Mouse (Mus musculus) kidney, postnatal 0 days (tissue): ENCODE measurements around the gene Ilf3. TPM values are rescaled to one million over a fixed set of nuclear protein-coding genes. Genes with fewer than 3 reads are reported as not detected.
A peak's percentile ranks its signal among the peaks of the same experiment; 100 is the strongest.

Source experiments
- ATAC-seq: fragments of 200-750 bp; cut with Nextera tagmentation; replicated peaks from 2 replicates; pipeline ENCODE4 v1.8.0; 2017; ENCODE audit warnings: low read depth, moderate number of reproducible peaks, moderate TSS enrichment, moderate library complexity; ENCODE audit not compliant: low FRiP score
- DNase-seq: peaks from one replicate; pipeline ENCODE4 v3.0.0-alpha.2; 2016; ENCODE audit warnings: low spot score
- H3K27ac ChIP-seq: fragments of 300-500 bp; sonication (generic); 2 replicates; pipeline ENCODE4 v1.5.1; 2014; ENCODE audit warnings: mild to moderate bottlenecking
- H3K27me3 ChIP-seq: fragments of 300-500 bp; sonication (generic); 2 replicates; pipeline ENCODE4 v1.6.1; 2014; ENCODE audit warnings: low read length, mixed read lengths; ENCODE audit not compliant: insufficient read depth
- H3K36me3 ChIP-seq: fragments of 300-500 bp; sonication (generic); 2 replicates; pipeline ENCODE4 v1.6.1; 2014; ENCODE audit warnings: low read length, mixed read lengths; ENCODE audit not compliant: insufficient read depth
- H3K4me1 ChIP-seq: fragments of 300-500 bp; sonication (generic); replicated peaks from 2 replicates; pipeline ENCODE4 v1.6.1; 2014; ENCODE audit warnings: antibody characterized with exemption, low read length, mixed read lengths; ENCODE audit not compliant: insufficient read depth
- H3K4me2 ChIP-seq: fragments of 300-500 bp; sonication (generic); 2 replicates; pipeline ENCODE4 v1.6.1; 2014; ENCODE audit warnings: mild to moderate bottlenecking, low read length, moderate library complexity, mixed read lengths
- H3K4me3 ChIP-seq: fragments of 300-500 bp; sonication (generic); replicated peaks from 2 replicates; pipeline ENCODE4 v1.5.1; 2014; ENCODE audit warnings: low read depth, low read length
- H3K9ac ChIP-seq: fragments of 300-500 bp; sonication (generic); 2 replicates; pipeline ENCODE4 v1.6.1; 2014; ENCODE audit warnings: low read depth, low read length
- H3K9me3 ChIP-seq: fragments of 300-500 bp; sonication (generic); replicated peaks from 2 replicates; pipeline ENCODE4 v1.6.1; 2016; ENCODE audit warnings: low read length, inconsistent platforms, mixed read lengths
- CTCF ChIP-seq: IDR thresholded peaks from 2 replicates; pipeline ENCODE4 v1.5.1; 2016; ENCODE audit warnings: antibody characterized with exemption, low read depth, mild to moderate bottlenecking, moderate library complexity
- WGBS: fragments of 180-500 bp; shearing (Covaris S2); extraction: QIAGEN DNeasy Blood & Tissue Kit; methylation state at CpG from one replicate; pipeline ENCODE4 v1.1.7; 2014; 5-methylcytosine and 5-hydroxymethylcytosine counted together
- polyA plus RNA-seq: library from polyadenylated mRNA; unstranded; fragments of >200 nt; fragmentation: Nextera tagmentation; extraction: Ambion mirVana; gene quantifications from 2 replicates; pipeline ENCODE4 v1.2.1, GENCODE M21; 2015

The Ilf3 gene
- polyA plus RNA-seq, 1 experiment from 2014 or later = 113 TPM

DNA sequence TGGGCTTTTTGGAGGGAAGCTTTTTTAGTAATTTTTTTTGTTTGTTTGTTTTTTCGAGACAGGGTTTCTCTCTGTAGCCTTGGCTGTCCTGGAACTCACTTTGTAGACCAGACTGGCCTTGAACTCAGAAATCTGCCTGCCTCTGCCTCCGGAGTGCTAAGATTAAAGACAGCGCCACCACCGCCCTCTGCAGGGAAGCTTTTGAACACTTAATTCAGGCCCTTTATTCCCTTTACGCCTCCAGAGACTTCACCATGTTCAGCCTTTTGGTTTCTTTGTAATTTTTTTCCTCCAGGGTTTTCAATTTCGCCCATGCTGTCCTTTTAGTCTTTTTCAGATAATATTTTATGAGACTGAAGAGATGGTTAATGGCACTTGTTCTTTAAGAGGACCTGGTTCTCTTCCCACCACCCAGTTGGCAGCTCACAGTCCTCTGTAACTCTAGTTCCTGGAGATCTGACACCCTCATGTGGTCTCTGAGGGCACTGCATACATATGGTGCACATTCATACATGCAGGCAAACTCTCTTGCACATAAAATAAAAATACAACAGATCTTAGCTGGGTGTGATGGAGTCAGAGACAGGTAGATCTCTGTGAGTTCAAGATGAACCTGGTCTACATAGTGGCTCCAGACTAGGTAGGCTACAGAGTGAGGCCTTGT is 77.5 kb downstream of the Ilf3 start:
- ATAC-seq (no peak), DNase-seq (no peak)
- H3K27me3 ChIP-seq = no peaks in the 10 kb centered on the region
- 98% methylated on average over 6 of the region's 6 CpGs for WGBS
- no peak overlapping the region for H3K4me3 ChIP-seq
- H3K36me3 ChIP-seq = no peaks in the 10 kb centered on the region
- peak; percentile 26; the same call in 1 of the 2 replicates for TF ChIP-seq CTCF
- no peak overlapping the region for H3K27ac ChIP-seq
- no peak overlapping the region for H3K4me2 ChIP-seq
- H3K9me3 ChIP-seq = no peaks in the 10 kb centered on the region
- H3K9ac ChIP-seq = no peak overlapping the region
- H3K4me1 ChIP-seq = no peaks in the 10 kb centered on the region

DNA sequence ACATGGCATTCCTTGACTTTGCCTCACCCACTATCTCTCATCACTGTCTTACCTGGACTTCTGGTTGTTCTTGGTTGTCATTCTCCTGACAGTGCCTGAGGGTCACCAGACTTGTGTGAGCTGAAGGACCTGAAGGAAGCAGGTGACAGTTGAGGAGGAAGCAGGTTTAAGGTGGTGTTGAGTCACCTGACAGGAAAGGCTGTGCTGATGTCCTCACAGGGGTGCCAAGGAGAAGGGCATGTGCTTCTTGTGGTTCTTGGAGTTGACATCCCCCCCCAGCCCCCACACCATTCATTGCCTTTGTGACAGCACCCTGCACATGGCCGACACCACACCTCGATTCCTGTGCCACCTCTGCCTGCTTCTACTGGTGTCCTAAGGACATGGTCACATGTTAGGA is 80.1 kb downstream of the Ilf3 start:
- Histone ChIP-seq H3K9me3 (no peaks in the 10 kb centered on the region), H3K4me3 (no peak overlapping the region), H3K27me3 (no peaks in the 10 kb centered on the region), H3K36me3 (no peaks in the 10 kb centered on the region), H3K4me1 (peaks cover 5% of the 10 kb centered on the region), H3K27ac (no peak overlapping the region), H3K4me2 (no peak overlapping the region), H3K9ac (no peak overlapping the region)
- no peak for ATAC-seq
- DNase-seq = no peak
- 94% methylated on average over 2 of the region's 2 CpGs for WGBS
- TF ChIP-seq CTCF = no peak

DNA sequence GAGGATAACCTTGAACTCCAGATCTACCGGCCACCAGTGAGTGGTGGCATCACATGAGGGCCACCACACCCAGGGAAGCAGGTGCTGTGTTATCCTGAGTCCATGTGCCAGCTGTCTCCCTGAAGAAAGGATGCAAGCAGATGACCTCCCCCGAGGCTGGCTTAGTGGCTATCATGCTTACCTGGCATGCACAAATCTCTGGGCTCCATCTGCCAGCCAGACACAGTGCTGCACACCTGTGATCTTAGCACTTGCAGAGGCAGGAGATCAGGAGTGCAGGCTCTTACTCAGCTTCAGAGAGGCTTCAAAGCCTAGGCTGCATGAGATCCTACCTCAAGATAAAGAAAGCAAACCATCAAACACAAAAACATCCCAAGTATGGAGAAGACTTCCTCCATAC is 82.0 kb downstream of the Ilf3 start:
- no peak overlapping the region for H3K9ac ChIP-seq
- DNase-seq (no peak), ATAC-seq (no peak)
- H3K27me3 ChIP-seq = no peaks in the 10 kb centered on the region
- H3K4me1 ChIP-seq = peaks cover 5% of the 10 kb centered on the region
- no peaks in the 10 kb centered on the region for H3K9me3 ChIP-seq
- peak overlapping the region; percentile 27; the same call in 1 of the 2 replicates for H3K27ac ChIP-seq
- no peaks in the 10 kb centered on the region for H3K36me3 ChIP-seq
- TF ChIP-seq CTCF = no peak
- H3K4me2 ChIP-seq = no peak overlapping the region
- no peak overlapping the region for H3K4me3 ChIP-seq
- WGBS = 73% methylated on average over 2 of the region's 2 CpGs

DNA sequence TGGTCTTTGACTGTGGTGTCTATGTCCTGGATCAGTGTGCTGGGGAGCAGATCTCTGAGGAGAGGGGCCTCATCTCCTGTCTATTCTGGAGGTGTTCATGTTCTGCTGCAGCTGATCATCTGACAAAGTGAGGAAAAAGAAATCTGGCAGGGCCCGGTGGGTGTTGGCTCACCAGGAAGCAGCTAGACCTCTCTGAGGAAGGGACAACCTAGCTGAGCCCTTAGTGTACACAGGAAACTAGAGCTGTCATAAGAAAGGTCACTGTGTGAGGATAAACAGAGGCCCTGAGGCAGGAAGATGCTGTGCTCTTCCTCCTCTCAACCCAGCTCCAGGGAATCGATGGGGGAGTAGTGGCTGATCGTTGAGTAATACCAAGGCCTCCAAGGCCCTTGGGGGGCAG is 82.6 kb downstream of the Ilf3 start:
- WGBS = 65% methylated on average over 3 of the region's 3 CpGs
- DNase-seq (peak; percentile 21), ATAC-seq (no peak)
- Histone ChIP-seq H3K4me1 (peaks cover 9% of the 10 kb centered on the region), H3K4me2 (no peak overlapping the region), H3K27me3 (no peaks in the 10 kb centered on the region), H3K9me3 (no peaks in the 10 kb centered on the region), H3K9ac (no peak overlapping the region), H3K4me3 (no peak overlapping the region), H3K36me3 (no peaks in the 10 kb centered on the region), H3K27ac (peak overlapping the region; percentile 27; the same call in 1 of the 2 replicates)
- no peak for TF ChIP-seq CTCF

DNA sequence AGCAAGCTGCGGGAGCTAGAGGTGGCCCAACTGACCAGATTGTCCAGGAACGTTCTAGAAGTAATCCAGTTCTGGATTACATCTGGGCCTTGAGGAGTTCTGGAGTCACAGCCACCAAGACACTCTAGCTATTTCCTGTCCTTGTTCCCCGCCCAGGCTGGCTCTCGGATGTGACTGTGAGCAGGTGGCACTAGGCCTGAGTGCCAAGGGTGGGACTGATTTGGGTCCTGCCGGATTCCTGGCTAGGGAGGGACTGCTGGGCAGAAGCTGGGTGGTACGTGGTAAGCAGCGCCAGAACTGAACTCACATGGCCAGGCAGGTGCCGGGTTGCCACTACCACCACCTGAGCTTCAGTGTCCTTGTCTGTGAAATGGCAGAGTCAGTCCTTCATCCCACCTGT is 83.7 kb downstream of the Ilf3 start:
- DNase-seq (no peak), ATAC-seq (no peak)
- Histone ChIP-seq H3K36me3 (no peaks in the 10 kb centered on the region), H3K4me2 (no peak overlapping the region), H3K9me3 (no peaks in the 10 kb centered on the region), H3K4me1 (peaks cover 9% of the 10 kb centered on the region), H3K9ac (0 out of 2 replicates have a peak overlapping the region, but pooled peaks have one; percentile 28), H3K27me3 (no peaks in the 10 kb centered on the region), H3K4me3 (no peak overlapping the region), H3K27ac (0 out of 2 replicates have a peak overlapping the region, but pooled peaks have one; percentile 25)
- WGBS = 78% methylated on average over 8 of the region's 8 CpGs
- TF ChIP-seq CTCF = no peak

DNA sequence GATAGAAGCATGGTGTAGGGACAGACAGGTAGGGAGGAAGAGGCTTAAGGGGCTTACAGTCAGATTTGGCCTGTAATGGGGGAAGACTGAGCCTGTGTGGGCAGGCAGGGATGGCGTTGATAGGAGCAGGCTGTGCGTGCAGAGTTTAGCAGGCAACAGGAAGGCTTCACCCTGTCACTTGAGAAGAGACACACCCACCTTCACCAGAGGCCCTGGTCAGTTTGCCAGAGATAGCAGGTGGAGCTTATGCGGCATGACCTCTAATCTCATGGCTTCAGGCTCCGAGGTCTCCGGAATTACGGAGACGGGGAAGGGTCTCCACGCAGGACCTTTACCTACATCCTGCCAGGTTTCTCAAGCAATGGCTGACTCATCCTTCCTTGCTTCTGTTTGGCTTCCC is 84.2 kb downstream of the Ilf3 start:
- ATAC-seq (no peak), DNase-seq (no peak)
- H3K4me1 ChIP-seq = peaks cover 9% of the 10 kb centered on the region
- H3K4me2 ChIP-seq = no peak overlapping the region
- no peaks in the 10 kb centered on the region for H3K9me3 ChIP-seq
- 0 out of 2 replicates have a peak overlapping the region, but pooled peaks have one; percentile 25 for H3K27ac ChIP-seq
- TF ChIP-seq CTCF = no peak
- H3K4me3 ChIP-seq = no peak overlapping the region
- H3K9ac ChIP-seq = 0 out of 2 replicates have a peak overlapping the region, but pooled peaks have one; percentile 28
- no peaks in the 10 kb centered on the region for H3K36me3 ChIP-seq
- WGBS = 34% methylated on average over 8 of the region's 8 CpGs
- no peaks in the 10 kb centered on the region for H3K27me3 ChIP-seq

DNA sequence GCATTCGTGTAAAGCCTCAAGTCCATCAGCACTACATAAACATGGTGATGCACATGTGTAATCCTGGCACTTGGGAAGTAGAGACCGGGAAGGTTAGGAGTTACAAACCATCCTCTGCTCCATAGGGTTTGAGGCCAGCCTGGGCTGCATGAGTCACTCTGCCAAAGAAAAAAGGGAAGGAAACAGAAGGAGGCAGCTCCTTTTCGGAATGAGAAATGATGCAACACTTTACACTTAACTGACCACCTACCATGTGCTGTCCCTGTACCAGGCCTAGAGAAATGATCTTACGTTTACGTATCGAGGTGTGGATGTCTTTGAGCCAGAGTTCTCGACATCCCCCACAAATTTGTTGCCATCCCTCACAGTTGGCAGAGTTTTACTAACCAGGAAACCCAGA is 85.3 kb downstream of the Ilf3 start:
- 76% methylated on average over 7 of the region's 7 CpGs for WGBS
- Histone ChIP-seq H3K4me2 (no peak overlapping the region), H3K9ac (no peak overlapping the region), H3K36me3 (no peaks in the 10 kb centered on the region), H3K27me3 (no peaks in the 10 kb centered on the region), H3K27ac (no peak overlapping the region), H3K4me1 (peaks cover 9% of the 10 kb centered on the region), H3K9me3 (no peaks in the 10 kb centered on the region), H3K4me3 (no peak overlapping the region)
- no peak for TF ChIP-seq CTCF
- DNase-seq = no peak
- no peak for ATAC-seq
